Mouse (Mus musculus) megakaryocyte, embryonic 14.5 days (primary cell): ENCODE measurements at regions not wholly inside any gene's neighbourhood (a gene's known extent, or its start where the extent isn't known, plus 50 kb on each side); places are given as distances from the start of the nearest gene placed in this dataset.

Experiments
- H3K27me3 ChIP-seq: replicated peaks from 2 replicates; pipeline ENCODE3; 2012; ENCODE audit warnings: inconsistent platforms
- H3K36me3 ChIP-seq: replicated peaks from 2 replicates; pipeline ENCODE3; 2012; ENCODE audit warnings: low read length, inconsistent platforms, mixed read lengths
- H3K4me1 ChIP-seq: 2 replicates; pipeline ENCODE4 v1.6.1; 2012; ENCODE audit warnings: inconsistent platforms
- H3K4me3 ChIP-seq: replicated peaks from 2 replicates; pipeline ENCODE3; 2012; ENCODE audit warnings: moderate library complexity, mild to moderate bottlenecking, inconsistent platforms
- H3K9me3 ChIP-seq: 2 replicates; pipeline ENCODE4 v1.6.1; 2012; ENCODE audit warnings: inconsistent platforms
- FLI1 ChIP-seq: IDR thresholded peaks from 2 replicates; pipeline ENCODE4 v1.6.1; 2012; ENCODE audit warnings: low read length, inconsistent platforms, mixed read lengths
- GATA1 ChIP-seq: IDR thresholded peaks from 3 replicates; pipeline ENCODE4 v1.6.1; 2012; ENCODE audit warnings: mixed read lengths, low read length, inconsistent platforms, borderline replicate concordance

GRCm38 (mm10) chr11:105508660-105509038 lies 52.1 kb upstream of the March10 start:
- Histone ChIP-seq H3K36me3 (no peaks in the 10 kb centered on the region), H3K9me3 (no peaks in the 10 kb centered on the region), H3K27me3 (peaks cover 65% of the 10 kb centered on the region), H3K4me3 (no peak overlapping the region), H3K4me1 (peaks cover 44% of the 10 kb centered on the region)
- no peak for TF ChIP-seq GATA1
- TF ChIP-seq FLI1, result no peak

GRCm38 (mm10) chr11:105507972-105508659 lies 51.6 kb upstream of the March10 start:
- Histone ChIP-seq H3K9me3 (no peaks in the 10 kb centered on the region), H3K4me1 (peaks cover 44% of the 10 kb centered on the region), H3K27me3 (peaks cover 67% of the 10 kb centered on the region), H3K36me3 (no peaks in the 10 kb centered on the region), H3K4me3 (no peak overlapping the region)
- TF ChIP-seq FLI1 (no peak), GATA1 (no peak)

DNA sequence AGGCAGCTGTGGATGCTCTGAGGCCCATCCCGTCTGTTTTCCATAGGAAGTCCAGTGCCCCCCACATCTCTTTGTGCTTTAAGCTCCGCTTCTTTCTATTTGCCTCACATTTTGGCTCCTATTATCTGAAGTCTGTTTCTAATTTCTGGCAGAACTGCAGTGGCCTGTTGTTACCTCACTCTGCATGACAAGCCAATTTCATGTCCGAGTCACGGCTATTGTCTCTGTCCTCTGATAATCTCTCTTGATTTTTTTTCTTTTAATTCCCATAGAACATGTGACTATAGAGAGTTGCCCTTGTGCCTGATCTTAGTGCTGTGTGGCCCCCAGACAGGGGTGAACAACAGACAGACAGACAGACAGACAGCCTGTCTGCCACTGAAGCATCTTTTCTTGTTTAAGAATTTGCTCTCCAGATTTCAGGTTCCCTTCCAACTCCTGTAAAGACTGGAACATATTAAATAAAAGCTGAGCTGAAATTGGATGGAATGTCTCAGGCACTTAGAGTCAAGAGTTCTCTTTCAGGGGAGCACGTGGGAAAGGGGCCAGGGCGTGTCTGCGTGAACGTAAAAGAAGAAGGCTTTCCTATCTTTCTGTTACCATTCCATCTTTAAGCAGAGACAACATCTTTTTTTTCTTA lies 50.9 kb upstream of the March10 start:
- Histone ChIP-seq H3K9me3 (no peaks in the 10 kb centered on the region), H3K27me3 (peaks cover 67% of the 10 kb centered on the region), H3K36me3 (no peaks in the 10 kb centered on the region), H3K4me3 (no peak overlapping the region), H3K4me1 (peaks cover 44% of the 10 kb centered on the region)
- no peak for TF ChIP-seq GATA1
- no peak for TF ChIP-seq FLI1
